Mouse (Mus musculus): ENCODE measurements at regions not wholly inside any gene's neighbourhood (a gene's known extent, or its start where the extent isn't known, plus 50 kb on each side); places are given as distances from the start of the nearest gene placed in this dataset.

DNA sequence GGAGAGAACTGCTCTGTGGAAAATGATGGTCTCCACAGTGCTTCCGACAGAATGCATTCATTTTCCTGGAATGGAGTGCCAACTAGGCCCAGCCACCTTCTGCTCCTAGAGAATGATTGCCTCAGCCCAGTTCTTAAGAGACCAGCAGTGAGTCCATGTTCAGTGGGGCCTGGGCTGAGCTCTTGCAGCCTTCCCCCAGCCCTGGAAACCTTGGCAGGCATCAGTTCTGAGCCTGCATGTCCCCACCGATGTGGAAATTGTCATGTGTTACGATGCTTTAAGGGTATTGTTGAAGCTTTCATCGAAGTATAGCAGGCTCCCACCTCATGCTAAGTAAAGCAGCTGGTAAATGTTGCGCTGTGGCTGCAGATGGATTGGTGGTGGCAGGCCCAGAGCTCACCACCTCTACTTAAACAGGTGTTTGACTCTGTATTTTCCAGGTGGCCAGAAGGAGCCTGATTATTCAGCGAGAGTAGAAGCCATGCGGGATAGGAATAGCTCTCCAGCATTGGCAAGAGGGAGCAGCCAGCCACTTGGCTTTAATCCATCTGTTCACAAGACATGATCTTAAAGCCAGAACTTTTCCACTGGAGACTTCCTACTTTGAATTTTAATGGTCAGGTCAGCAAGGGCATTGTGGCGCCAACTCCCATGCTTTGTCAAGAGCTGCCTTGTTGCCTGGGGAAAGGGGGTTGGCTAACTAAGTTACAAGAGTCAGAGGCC, 437.5 kb downstream of the Meis1 start:
- no peak for DNase-seq (ENCODE audit: low spot score in 2 of 2)

DNA sequence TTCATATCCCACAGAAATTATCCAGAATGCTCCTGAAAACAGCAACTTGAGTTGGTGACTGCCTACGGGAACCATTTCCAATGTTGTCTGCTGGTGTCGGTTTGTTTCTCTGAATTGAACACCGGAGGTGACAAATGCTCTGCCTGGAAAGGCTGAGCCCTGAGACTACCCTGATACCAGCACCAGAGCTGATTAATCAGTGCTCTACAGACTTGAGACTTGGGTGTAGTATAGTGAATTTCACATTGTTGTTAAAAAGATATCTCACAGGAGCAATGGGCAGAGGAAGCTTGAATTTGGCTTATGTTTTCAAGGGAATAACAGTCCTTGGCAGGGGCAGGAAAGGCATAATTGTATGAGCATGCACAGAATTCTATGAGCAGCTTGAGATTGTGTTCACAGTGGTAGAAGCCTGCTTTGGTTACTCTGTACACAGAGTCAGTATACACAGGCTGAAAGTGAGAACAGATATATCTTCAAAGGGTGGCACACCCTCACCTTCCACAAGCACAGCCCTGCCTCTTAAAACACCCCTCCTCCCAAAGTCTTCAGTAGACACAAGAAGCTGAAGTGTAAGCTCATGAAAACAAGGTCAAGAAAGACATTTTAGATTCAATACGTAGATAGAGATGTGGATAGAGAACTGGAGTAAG, 447.1 kb downstream of the Meis1 start:
- DNase-seq (ENCODE audit: low spot score in 2 of 2): no peak

GRCm38 (mm10) chr11:18563011-18563410, 455.8 kb downstream of the Meis1 start:
- no peak for DNase-seq (ENCODE audit: low spot score in 2 of 2)

DNA sequence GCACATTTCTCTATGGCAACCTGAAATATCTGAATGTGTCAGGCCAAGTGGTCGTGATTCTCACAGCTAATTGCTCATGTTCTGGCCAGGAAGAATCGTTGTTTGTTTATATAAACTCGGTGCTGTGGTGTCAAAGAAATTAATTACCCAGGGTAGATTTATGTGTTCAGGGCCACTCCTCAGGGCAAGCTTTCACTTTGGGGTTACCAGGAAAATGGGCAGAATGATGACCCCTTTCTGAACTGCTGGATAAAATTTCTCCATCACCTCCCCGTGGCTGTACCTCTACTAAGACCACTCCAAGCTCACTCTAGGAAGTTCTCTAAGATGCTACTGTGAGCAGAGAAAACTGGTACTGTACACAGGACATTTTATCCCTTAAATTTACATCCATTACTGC, 460.1 kb downstream of the Meis1 start:
- no peak for DNase-seq (ENCODE audit: low spot score in 2 of 2)

GRCm38 (mm10) chr11:18535592-18535857, 483.3 kb downstream of the Meis1 start:
- DNase-seq (ENCODE audit: low spot score in 2 of 2): no peak

GRCm38 (mm10) chr11:18534807-18535591, 483.8 kb downstream of the Meis1 start:
- DNase-seq (ENCODE audit: low spot score in 2 of 2): no peak

DNA sequence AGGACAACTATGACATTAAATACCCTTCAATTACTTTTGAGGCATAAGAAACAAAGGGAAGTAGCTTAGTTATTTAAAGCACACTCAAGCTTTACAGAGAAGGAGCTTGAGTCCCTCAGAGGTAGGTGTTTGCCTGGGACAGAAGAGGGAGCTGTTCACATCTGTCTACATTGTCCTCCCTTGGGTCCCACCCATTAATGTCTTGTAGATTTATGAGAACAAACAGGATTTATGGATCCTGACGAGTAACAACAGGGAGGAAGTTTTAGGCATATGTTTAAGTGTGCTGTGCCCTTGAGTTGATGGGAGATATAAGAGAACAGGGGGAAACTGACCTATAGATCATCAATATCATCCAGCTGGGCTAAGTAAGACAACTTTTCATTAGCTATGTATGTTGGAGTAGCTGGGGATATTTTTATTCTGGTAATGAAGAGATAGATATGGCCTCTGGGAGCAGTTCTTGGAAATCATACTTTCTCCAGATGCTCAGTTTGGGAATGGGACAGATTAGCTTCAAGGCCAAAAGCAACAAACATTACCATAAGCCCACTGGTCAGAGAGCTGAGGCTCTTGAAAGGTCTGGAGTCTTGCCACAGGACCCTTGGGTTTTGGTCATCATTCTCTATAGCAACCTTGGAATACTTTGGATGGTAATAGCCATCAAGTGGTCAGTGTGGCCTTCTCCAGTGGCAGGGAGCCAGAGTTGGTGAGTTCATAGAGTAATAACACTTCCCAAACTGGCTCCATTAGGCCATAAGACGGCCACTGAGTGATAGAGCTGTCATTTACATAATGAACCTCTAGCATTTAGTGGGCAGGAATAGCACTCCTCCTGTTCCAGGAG, 487.3 kb downstream of the Meis1 start:
- no peak for DNase-seq (ENCODE audit: low spot score in 2 of 2)

DNA sequence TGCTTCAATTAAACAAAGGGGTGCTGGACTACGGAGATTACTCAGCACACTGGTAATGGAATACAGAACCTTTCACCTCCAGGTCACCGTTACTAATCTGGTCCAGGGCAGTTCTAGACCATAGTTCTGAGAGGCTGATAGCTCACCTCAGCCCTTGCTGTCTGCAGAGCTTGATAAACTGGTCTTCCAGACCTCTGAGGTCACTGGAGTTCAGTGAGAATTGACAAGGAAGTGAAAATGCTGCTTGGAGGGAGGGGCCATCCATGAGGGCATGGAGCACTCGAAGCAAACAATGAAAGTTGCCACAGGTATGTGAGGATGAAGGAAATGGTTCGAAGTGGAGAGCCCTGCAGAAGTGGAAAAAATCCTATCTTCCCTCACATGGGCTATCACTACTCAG, 490.2 kb downstream of the Meis1 start:
- no peak for DNase-seq (ENCODE audit: low spot score in 2 of 2)

- no peak for DNase-seq (ENCODE audit: low spot score in 2 of 2)
Observed at GRCm38 (mm10) chr11:18495108-18495757, 523.6 kb downstream of the Meis1 start.

DNA sequence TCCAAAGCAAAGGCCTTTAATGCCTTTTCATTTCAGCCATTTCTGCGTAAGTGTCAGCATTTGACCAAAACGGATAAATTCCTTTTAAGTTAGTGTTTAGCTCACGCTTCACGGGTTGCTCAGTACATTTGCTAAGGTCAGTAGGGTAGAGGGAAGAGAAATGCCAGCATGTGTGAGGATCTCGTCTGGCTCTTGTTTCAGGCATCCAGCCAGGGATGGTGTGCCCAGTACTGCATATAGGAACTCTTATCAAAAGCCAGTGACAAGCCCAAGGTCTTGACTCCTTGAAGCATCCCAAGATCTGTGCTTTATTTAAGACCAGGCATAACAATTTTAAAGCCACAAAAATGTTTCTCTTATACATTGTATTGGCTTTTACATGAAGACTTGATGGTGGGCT, 524.8 kb downstream of the Meis1 start:
- DNase-seq (ENCODE audit: low spot score in 2 of 2): no peak

- DNase-seq (ENCODE audit: low spot score in 2 of 2): no peak
Observed at GRCm38 (mm10) chr11:18493086-18493485, 525.7 kb downstream of the Meis1 start.

- DNase-seq (ENCODE audit: low spot score in 2 of 2): no peak
Observed at GRCm38 (mm10) chr11:18489517-18490256, 529.1 kb downstream of the Meis1 start.

GRCm38 (mm10) chr11:18478841-18479240, 525.2 kb upstream of the Etaa1 start:
- DNase-seq (ENCODE audit: low spot score in 2 of 2): no peak

DNA sequence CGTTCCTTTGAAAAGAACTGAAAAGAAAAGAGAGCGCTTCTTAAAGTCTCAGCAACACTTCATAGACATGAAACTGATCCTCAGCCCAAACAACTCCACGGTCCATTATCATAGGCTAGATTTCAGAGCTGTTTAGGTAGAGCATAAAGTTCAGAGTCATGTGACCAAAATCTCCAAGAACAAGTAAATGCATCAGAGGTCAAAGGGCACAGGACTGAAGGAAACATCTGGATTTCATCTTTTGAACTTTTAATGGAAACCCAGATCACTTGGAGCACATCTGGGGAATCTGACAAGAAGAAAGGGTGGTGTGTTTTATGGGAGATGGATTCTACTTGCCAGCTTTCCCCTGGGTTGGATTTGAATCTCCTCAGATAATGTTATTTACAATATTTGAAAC, 497.6 kb upstream of the Etaa1 start:
- no peak for DNase-seq (ENCODE audit: low spot score in 2 of 2)

DNA sequence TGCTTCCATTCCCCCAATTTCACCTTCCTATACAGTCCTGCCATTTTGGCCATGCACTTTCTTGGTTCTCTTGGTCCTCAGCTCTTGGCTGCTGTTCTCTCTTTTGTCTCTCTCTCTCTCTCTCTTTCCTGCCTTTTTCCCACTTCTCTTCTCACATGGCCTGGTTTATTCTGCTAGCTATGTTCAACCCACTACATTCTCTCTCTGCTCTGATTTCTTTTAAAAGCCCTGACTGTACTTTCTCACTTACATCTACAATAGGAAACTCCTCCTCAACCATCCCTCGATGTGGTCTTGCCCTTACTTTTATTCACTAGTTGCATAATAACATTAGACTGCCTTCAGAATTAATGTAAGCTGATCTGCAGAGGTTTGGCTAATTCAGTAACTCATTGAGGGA, 495.2 kb upstream of the Etaa1 start:
- no peak for DNase-seq (ENCODE audit: low spot score in 2 of 2)

DNA sequence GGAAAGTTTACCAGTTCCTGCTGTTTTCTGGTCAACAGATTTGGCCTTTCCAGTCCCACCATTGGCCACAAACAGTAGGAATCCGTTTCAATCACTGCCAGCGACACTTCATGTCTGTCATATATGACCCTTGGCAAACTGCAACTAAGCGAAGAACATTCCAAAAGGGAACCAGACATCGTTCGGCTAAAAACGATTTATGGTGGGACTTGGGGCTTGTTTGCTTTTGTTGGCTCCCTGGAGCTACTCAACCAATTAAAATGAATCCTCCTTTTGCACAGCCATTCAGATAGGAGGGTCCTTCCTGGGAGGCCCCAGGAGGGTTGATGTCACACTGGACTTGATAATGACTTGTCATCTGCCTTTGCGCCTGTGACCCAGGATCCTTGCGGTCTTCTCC, 490.9 kb upstream of the Etaa1 start:
- DNase-seq (ENCODE audit: low spot score in 2 of 2): no peak

DNA sequence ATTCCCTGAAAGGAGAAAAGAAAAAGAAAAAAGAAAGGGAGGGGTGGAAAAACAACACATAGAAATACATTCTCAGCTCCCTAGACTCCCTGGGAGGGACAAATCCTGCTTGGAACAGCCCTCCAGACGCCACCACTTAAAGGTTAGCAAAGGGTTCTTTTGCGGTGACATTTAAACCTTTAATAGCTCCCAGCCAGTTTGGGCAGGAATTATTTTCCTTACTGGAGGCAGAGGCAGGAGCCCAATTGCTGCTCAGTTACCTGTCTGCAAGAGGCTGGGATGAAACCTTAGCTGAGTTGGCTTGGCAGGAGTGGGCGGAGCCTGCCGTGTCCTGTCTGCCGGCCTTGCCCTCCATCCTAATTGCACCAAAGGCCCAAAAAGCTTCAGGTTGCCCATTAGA, 490.4 kb upstream of the Etaa1 start:
- no peak for DNase-seq (ENCODE audit: low spot score in 2 of 2)

- no peak for DNase-seq (ENCODE audit: low spot score in 2 of 2)
Observed at GRCm38 (mm10) chr11:18443156-18443555, 489.5 kb upstream of the Etaa1 start.

DNA sequence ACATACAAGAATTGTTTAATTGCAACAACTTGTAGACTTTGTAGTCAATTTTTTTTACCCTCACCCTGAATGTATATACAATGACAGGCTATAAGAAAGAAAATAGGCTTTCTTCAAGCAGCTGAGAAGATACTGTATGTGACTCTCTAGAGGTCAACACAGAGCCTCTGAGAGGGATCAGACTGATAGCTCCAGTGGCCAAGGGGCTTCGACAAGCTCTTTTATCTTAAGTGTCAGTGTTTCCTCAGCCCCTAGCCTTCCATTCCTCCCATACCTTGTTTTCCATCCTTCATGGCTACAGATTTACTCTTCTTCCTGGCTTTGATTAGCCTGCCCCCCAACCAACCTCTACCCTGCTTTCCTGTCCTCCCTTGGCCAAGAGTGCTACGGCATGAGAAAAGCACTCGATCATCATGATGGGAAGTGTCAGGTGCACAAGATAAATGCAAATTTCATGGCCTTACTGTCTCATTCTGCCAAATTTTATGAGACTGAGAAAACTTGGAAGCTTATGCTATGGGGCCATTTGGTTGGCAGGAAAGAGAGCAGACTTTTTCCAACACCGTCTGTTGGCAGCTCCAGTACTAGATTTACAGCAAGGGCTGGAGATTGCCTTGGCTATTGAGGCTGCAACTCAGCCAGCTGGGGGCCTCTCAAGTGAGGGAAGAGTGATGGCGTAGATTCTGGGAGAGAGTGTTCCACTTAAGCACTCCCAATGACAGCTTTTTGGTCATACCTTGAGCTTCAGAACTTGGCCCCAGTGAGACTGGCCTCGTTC, 484.3 kb upstream of the Etaa1 start:
- no peak for DNase-seq (ENCODE audit: low spot score in 2 of 2)

DNA sequence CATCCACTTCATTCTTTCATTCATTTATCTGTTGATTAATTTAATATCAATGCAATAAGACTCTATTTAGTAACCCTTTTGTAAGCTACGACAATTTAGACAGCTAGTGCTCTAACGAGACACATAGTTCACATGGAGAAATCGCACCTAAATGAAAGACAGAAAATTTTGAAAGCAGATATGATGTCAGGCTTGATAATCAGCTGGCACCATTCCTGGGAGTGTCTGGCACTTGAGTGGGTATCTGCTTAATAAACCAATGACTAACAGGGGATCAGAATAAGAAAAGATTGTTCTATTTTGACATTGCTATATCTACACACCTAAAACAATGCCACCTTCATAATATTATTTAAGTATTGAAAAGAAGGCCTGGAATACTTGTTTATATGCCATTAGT, 467.4 kb upstream of the Etaa1 start:
- no peak for DNase-seq (ENCODE audit: low spot score in 2 of 2)
